Mouse (Mus musculus) olfactory bulb, adult 2 months (tissue): Measurements from ENCODE around the gene Efemp2. TPM values are rescaled to one million over a fixed set of nuclear protein-coding genes. Genes with fewer than 3 reads are reported as not detected.
A peak's percentile ranks its signal among the peaks of the same experiment; 100 is the strongest.

Experiments
- H3K27ac ChIP-seq: fragments of 200-500 bp; 2 replicates; pipeline ENCODE4 v1.5.1; 2012; ENCODE audit warnings: low read depth, low read length; ENCODE audit not compliant: insufficient read depth
- H3K4me1 ChIP-seq: fragments of 200-500 bp; 2 replicates; pipeline ENCODE4 v1.6.1; 2012; ENCODE audit warnings: low read length; ENCODE audit not compliant: control insufficient read depth, insufficient read depth
- H3K4me3 ChIP-seq: fragments of 200-500 bp; 2 replicates; pipeline ENCODE4 v1.5.1; 2012; ENCODE audit warnings: mild to moderate bottlenecking, low read depth, low read length, moderate library complexity; ENCODE audit not compliant: insufficient read depth
- CTCF ChIP-seq: fragments of 200-500 bp; IDR thresholded peaks from 2 replicates; pipeline ENCODE4 v1.5.1; 2012; ENCODE audit warnings: low read depth, mild to moderate bottlenecking, low read length, moderate library complexity; ENCODE audit not compliant: insufficient read depth
- POLR2A ChIP-seq: fragments of 200-500 bp; IDR thresholded peaks from 2 replicates; pipeline ENCODE4 v1.6.1; 2012; ENCODE audit warnings: mild to moderate bottlenecking, low read depth, low read length, moderate library complexity; ENCODE audit not compliant: insufficient read depth
- WGBS: fragments of 180-500 bp; shearing (Covaris S2); methylation state at CpG from one replicate; pipeline ENCODE4 v1.1.7; 2018; 5-methylcytosine and 5-hydroxymethylcytosine counted together
- polyA plus RNA-seq: library from polyadenylated mRNA; stranded (reverse); fragments of >200 nt; gene quantifications from 2 replicates; pipeline ENCODE4 v1.2.4, GENCODE M21; 2012; ENCODE audit warnings: low replicate concordance; ENCODE audit not compliant: missing spikeins, insufficient read depth, insufficient read length

Efemp2 gene
- polyA plus RNA-seq, 1 experiment = not detected

- Histone ChIP-seq H3K27ac (no peak overlapping the region), H3K4me1 (peaks cover 15% of the 10 kb centered on the region), H3K4me3 (peak overlapping the region; percentile 58; the same call in 1 of the 2 replicates)
- TF ChIP-seq POLR2A = no peak
- TF ChIP-seq CTCF = no peak
- 8% methylated on average over 36 of the region's 36 CpGs for WGBS
These were observed 25.2 kb upstream of the Efemp2 start for GRCm38 (mm10) chr19:5448354-5449150.

DNA sequence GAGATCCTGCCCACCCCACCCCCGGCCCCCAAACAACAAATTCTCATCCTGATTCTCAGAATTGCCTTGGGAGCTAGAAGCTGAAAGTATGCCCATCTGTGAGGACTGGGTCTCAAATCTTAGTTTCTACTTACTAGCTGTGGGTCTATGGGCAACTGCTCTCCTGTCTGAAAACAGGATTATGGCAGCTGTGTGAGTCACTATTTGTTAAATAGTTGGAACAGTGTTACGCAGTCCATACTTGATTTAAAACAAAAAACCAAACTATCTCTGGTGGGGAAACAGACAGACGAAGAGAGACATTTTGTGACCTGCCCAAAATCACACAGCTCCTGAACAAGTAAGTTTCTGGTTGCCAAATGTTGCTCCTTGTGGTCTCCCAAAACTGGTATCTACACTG is 24.1 kb upstream of the Efemp2 start:
- H3K4me1 ChIP-seq = peaks cover 22% of the 10 kb centered on the region
- H3K4me3 ChIP-seq = no peak overlapping the region
- WGBS = 86% methylated on average over 3 of the region's 3 CpGs
- no peak overlapping the region for H3K27ac ChIP-seq
- TF ChIP-seq CTCF (no peak), POLR2A (no peak)

GRCm38 (mm10) chr19:5451766-5452165 is 22.0 kb upstream of the Efemp2 start:
- 72% methylated on average over 6 of the region's 6 CpGs for WGBS
- H3K27ac ChIP-seq = no peak overlapping the region
- no peak overlapping the region for H3K4me3 ChIP-seq
- TF ChIP-seq POLR2A (no peak), CTCF (no peak)
- peaks cover 37% of the 10 kb centered on the region for H3K4me1 ChIP-seq

GRCm38 (mm10) chr19:5455037-5455436 is 18.7 kb upstream of the Efemp2 start:
- H3K4me3 ChIP-seq = peak overlapping the region; percentile 12; the same call in 1 of the 2 replicates
- H3K27ac ChIP-seq = no peak overlapping the region
- 70% methylated on average over 12 of the region's 12 CpGs for WGBS
- TF ChIP-seq POLR2A (no peak), CTCF (no peak)
- peaks cover 30% of the 10 kb centered on the region for H3K4me1 ChIP-seq

GRCm38 (mm10) chr19:5455568-5455967 is 18.2 kb upstream of the Efemp2 start:
- Histone ChIP-seq H3K4me3 (peak overlapping the region; percentile 34), H3K4me1 (peaks cover 30% of the 10 kb centered on the region), H3K27ac (no peak overlapping the region)
- TF ChIP-seq POLR2A (no peak), CTCF (no peak)
- WGBS = 18% methylated on average over 8 of the region's 8 CpGs

DNA sequence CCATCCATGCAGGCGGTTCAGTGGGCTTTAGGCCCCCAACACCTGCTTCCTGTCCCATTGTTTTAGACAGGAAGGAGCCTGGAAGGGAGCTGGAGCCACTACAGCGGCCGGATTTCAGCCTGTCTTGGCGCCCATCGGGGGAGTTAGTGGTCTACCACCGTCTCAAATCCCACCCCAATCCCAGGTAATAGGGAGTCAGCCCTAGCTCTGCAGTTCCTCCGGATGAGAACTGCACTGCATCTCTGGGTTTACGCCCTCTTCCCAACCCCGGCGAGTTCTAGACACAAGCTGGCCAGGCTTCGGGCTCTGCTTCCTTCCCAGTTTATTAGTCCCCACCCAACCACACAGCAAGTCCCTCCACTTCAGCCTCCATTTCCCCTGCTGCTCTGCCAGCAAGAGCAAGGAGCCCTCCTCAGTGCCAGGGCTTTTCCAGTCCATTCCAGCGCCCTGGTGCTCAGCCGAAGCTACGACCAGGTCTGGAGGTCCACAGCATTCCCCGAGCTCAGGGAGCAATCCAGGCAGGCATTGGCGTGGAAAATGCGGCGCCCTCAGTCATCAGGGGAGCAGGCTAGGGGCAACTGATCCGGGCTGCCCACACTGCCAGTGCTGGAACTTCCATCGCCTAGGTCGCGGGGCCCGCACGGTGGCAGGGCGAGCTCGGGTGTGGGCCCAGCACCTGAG is 17.4 kb upstream of the Efemp2 start:
- peaks cover 33% of the 10 kb centered on the region for H3K4me1 ChIP-seq
- WGBS = 2% methylated on average over 26 of the region's 26 CpGs
- TF ChIP-seq CTCF (peak; percentile 4; the same call in 1 of the 2 replicates), POLR2A (no peak)
- H3K4me3 ChIP-seq = peak overlapping the region; percentile 91
- peak overlapping the region; percentile 97 for H3K27ac ChIP-seq

DNA sequence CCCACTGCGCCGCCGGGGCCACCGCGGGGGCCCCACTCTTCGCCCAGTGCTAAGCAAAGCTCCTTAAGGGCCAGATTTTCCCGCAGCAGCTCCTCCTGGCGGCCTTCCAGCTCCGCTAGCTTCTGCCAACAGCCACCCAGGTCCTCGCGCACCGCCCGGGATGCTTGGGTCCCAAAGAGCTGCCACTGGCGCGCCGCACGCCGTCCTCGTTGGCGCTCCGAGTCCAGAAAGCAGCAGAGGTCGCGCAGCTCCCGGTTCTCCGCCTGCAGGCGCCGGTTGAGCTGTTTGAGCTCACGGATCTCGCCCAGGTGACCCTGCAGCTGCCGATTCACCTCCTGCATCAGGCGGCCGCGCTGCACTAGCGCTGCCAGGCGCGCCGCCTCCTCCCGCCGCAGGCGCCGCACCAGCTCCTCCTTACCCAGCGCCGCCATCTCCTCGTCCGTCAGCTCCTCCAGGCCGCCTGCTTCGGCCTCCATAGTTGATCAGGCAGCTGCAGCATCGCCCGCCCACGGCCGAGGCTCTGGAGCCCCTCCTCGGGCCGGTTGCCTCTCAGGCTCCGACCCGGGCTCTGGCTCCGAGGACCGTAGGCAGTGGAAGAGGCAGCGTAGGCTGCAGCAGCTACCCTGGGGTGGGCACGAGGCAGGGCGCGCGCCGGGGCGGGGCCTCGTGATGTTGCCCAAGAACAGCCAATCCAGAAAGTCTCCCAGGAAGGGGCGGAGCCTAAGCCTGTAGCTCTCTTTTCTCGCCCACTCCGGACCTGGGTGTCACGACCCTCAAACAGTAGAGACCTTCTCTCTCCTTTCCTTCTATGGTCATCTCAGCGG is 16.6 kb upstream of the Efemp2 start:
- WGBS = under 1% methylated on average over 70 of the region's 70 CpGs
- peaks cover 33% of the 10 kb centered on the region for H3K4me1 ChIP-seq
- TF ChIP-seq POLR2A (peak; percentile 99), CTCF (no peak)
- H3K4me3 ChIP-seq = peak overlapping the region; percentile 91
- H3K27ac ChIP-seq = peak overlapping the region; percentile 97

DNA sequence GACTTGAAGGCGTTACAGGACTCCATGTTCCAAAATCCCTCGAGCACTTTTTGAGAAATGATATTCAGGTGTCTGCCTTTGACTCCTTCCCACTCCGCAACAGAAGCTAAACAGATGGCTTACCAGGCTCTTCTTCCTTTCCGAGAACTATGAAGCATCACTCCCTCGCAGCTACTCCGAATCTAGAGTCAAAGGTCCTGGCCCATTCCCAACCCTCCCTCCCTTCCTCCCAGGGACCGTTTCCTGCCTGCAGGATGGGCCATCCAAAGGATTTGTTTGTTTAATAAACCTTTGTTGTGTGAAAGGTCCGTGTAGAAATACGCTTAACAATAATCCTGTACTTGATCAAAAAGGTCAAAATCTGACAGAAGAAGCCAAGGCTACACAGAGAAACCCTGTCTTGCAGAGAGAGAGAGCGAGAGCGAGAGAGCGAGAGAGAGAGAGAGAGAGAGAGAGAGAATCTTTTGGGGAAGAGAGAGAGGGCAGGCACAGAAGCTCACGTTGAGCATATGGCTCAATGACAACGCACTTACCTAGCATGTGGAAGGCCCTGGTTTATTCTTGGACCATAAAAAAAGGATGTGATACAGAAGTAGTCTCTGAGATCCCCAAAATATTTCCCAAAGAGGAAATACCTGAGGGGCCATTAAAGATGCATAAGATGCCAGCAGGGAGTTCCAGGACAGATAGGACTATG is 15.9 kb upstream of the Efemp2 start, which contains the start of gene Ccdc85b:
Ccdc85b (minus strand) TSS at position 149 of the 697 bp plus-strand sequence.
- no peak for TF ChIP-seq POLR2A
- Histone ChIP-seq H3K4me3 (peak within 1 kb of the TSS; percentile 91), H3K4me1 (peaks cover 33% of the 10 kb centered on the region), H3K27ac (peak within 1 kb of the TSS; percentile 97)
- 10% methylated on average over 14 of the region's 14 CpGs for WGBS
